Mouse (Mus musculus): ENCODE measurements around the gene Agrp.

Gene Agrp

GRCm38 (mm10) chr8:105552032-105552431, 85.2 kb downstream of the Agrp start:
- DNase-seq (ENCODE audit: inconsistent ontology term) = no peak

DNA sequence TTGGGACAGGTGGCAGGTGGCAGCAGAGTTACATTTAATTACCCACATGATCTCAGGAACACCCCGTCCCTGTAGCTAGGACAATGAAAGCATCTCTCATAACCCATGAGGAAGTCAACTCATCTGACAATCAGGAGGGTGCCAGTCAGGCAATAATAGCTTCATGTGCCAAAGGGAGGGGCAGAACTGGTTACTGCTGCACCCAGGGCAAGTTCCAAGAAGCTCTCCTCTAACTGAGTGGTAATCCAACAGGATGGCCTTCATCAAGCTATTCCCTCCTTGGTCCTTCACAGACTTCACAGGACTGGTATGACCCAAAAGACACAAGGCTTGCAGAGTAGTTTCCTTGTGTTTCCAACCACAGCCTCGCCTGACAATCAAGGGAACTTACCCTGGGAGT, 87.1 kb downstream of the Agrp start:
- no peak for DNase-seq (ENCODE audit: inconsistent ontology term)

- DNase-seq (ENCODE audit: inconsistent ontology term) = no peak
Measured at GRCm38 (mm10) chr8:105549506-105549905, 87.7 kb downstream of the Agrp start.

- DNase-seq (ENCODE audit: inconsistent ontology term) = no peak
Measured at GRCm38 (mm10) chr8:105546384-105547350, 90.5 kb downstream of the Agrp start.

- DNase-seq (ENCODE audit: inconsistent ontology term) = peak; percentile 45
Measured at GRCm38 (mm10) chr8:105545249-105545648, 91.9 kb downstream of the Agrp start.

- DNase-seq (ENCODE audit: inconsistent ontology term) = peak; percentile 64
Measured at GRCm38 (mm10) chr8:105544544-105545205, 92.5 kb downstream of the Agrp start.

- DNase-seq (ENCODE audit: inconsistent ontology term) = no peak
Measured at GRCm38 (mm10) chr8:105543703-105544102, 93.5 kb downstream of the Agrp start.

GRCm38 (mm10) chr8:105542808-105543207, 94.4 kb downstream of the Agrp start:
- DNase-seq (ENCODE audit: inconsistent ontology term) = no peak

GRCm38 (mm10) chr8:105542032-105542656, 95.0 kb downstream of the Agrp start:
- DNase-seq (ENCODE audit: inconsistent ontology term) = no peak

DNA sequence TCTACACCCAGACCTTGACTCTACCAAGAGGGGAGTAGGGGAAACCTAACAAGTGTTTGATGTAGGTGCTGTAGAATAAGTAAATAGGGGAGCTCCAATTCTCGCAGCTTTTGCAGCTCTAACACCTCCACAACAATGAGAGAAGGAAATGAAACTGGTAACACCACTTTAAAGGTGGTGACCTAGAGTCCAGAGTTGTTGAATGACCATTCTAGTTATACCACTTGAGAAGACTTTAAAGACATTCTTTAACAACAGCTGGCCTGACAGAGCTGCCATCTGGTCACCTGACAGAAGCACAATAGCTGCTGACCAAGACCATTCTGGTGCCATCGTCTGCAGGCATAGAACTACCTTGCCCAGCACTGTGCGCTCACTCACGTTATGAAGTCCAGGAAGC, 98.3 kb downstream of the Agrp start:
- no peak for DNase-seq (ENCODE audit: inconsistent ontology term)

- DNase-seq (ENCODE audit: inconsistent ontology term) = no peak
Measured at GRCm38 (mm10) chr8:105537011-105537677, 100.0 kb downstream of the Agrp start.

DNA sequence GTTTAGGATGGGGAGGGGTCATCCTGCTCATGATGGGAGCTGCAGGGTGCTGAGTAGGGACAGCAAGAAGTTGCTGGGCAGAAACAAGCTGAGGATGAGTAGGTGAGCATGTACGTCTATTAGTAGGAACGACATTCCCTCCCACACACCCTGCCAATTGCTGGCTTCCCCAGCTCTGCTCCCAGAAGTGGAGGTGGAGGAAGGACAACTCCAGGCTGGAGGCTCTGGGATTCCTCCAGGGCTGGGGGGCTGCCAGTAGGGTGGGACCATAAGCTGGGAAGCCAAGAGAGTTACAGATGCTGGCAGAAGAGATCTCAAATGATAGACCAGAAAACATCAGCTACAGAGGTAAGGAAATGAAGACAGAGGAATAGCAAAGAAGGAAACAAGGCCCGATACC, 100.6 kb downstream of the Agrp start:
- DNase-seq (ENCODE audit: inconsistent ontology term) = no peak

DNA sequence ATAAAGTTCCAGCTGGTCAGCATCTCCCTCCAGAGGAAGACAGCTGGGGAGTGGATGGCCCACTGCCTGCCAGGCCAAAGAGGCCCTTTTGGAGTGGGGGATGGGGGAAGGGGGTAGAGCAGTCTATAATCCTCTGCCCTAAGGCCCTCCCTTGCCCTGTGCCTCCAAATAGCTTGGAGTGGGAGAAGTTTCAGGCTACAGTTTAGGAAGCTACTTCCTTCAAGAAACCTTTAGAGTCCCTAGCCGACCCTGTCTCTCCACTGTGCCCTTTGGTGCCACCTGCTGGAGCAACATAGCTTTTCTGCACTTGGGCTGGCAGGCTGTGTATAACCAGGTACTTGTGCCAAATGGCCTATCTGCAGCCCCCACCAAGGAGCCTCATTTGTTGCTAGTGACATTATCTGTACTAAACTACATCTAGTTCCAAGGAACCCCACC, 103.3 kb downstream of the Agrp start:
- DNase-seq (ENCODE audit: inconsistent ontology term) = peak; percentile 47

DNA sequence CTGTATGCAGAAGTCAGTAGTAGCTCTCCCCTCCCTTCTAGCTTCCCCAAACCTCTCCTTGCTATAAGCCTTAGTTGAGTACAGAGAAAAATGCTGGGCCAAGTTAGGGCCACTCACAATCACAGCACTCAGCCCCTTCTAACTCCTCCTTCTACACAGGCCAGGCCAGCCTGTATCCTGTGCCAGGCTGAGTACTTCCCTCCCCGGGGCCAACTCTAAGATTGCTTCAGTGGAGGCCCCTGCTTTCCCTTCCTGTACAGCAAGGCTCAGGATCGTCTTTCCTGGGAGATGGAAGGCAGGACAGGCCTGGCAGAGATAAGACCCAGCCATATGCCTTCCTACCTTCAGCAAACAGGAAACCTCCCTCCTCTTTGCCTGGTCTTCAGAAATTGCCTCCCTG, 103.8 kb downstream of the Agrp start:
- no peak for DNase-seq (ENCODE audit: inconsistent ontology term)

DNA sequence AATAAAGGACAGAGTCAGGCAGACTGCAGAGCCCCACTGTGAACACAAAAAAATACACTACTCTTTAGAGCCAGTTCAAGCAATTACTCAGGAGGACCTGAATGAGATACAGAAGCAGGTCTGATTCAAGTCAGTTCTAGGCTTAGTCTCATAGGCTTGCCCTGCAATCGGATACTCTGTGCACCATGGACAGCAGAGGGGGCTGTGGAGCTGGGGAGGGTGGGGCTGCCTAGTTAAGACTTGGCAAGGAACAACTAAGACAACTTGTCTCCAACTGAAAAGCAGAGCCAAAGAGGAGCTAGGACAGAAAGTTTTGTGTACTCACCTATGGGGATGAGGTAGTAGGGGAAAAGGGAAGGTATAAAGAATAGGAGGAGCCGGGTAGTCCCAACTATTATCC, 105.4 kb downstream of the Agrp start:
- peak; percentile 46 for DNase-seq (ENCODE audit: inconsistent ontology term)

DNA sequence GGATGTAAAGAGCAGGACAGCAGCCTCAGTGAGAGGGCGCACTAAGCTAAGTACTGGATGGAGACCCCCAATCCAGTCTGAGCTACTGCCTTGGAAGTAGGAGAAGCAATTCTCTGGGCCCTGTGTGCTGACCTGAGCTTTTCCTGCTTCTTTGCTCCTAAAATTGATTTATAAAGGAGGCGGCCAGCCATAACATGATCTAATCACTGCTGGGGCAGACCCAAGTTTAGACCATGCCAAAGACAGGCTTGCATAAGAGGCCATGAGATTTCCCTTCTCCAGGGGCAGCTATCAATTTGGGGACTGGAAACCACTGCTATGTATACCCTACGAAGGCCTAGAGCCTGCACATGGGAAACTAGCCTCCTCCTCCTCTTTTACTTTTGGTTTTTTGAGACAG, 107.9 kb downstream of the Agrp start:
- no peak for DNase-seq (ENCODE audit: inconsistent ontology term)

- DNase-seq (ENCODE audit: inconsistent ontology term) = no peak
Measured at GRCm38 (mm10) chr8:105528206-105528605, 109.0 kb downstream of the Agrp start.

DNA sequence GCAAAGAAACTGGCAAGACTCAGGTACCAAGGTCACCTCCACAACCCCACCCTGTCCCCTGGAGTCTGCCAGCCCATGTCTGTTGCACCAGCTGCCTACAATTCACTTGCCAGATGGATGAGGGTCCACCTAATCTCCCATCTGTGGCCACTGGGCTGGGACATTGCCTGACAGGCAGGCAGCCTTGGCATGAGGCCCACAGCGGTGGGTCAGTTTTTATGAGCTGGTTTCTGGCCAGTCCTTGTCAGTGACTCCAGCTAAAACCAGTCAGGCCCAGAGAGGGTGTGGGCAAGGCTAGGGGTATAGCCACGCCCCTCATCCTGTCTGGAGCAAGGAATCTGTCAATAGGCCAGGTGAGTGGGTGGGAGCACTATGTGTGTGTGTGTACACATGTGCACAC, 110.1 kb downstream of the Agrp start:
- DNase-seq (ENCODE audit: inconsistent ontology term) = no peak

GRCm38 (mm10) chr8:105522890-105523289, 114.3 kb downstream of the Agrp start:
- no peak for DNase-seq (ENCODE audit: inconsistent ontology term)

- DNase-seq (ENCODE audit: inconsistent ontology term) = no peak
Measured at GRCm38 (mm10) chr8:105521995-105522769, 115.0 kb downstream of the Agrp start.

DNA sequence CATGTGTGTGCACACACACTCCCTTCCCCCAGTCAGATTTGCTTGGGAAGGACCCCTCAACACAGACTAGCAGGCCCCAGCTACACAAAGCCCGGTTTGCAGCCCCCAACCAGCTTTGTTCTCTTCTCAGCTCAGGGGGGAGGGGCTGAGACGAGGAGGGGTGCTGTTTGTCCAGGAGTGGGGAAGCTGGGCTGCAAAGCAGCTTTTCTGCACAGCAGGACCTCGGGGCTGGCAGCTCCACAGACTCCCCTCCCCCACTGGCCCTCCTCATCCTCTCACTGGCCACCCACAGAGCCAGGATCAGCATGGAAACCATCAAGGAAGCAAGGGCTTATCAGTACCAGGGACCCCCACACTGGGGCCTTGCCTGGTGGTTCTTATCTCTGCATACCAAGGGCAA, 116.1 kb downstream of the Agrp start:
- no peak for DNase-seq (ENCODE audit: inconsistent ontology term)
